Mouse (Mus musculus): Measurements from ENCODE around the gene Mthfd2l. TPM values are rescaled to one million over a fixed set of nuclear protein-coding genes. Genes with fewer than 3 reads are reported as not detected.

Mthfd2l gene
- total RNA-seq, 2 experiments from 2014 or later: 18.8 to 21.8 TPM

Other genes starting within 250 kb of the Mthfd2l start
- gene Cxcl5, start 171.8 kb upstream of the Mthfd2l start, total RNA-seq (2021): not detected
- gene Ppbp, start 162.6 kb upstream of the Mthfd2l start, total RNA-seq (2021): not detected
- gene Pf4, start 158.7 kb upstream of the Mthfd2l start, total RNA-seq (2021): 1 to 10 TPM; 1.7 to 4.1 TPM
- gene Cxcl3, start 145.0 kb upstream of the Mthfd2l start, total RNA-seq (2021): not detected
- not detected for gene Cxcl15, start 136.6 kb upstream of the Mthfd2l start, total RNA-seq (2021)
- gene Cxcl1, start 39.9 kb upstream of the Mthfd2l start, total RNA-seq (2021): under 1 TPM; 0.37 to 0.68 TPM
- gene Cxcl2, start 27.2 kb upstream of the Mthfd2l start, total RNA-seq (2021): not detected
- under 1 TPM; 0.35 to 0.45 TPM for gene Epgn, start 96.3 kb downstream of the Mthfd2l start, total RNA-seq (2021)
- gene Ereg, start 143.5 kb downstream of the Mthfd2l start, total RNA-seq (2021): not detected
- gene Areg, start 208.5 kb downstream of the Mthfd2l start, total RNA-seq (2021): not detected